Mouse (Mus musculus): ENCODE measurements around the gene Copz1.
A peak's percentile ranks its signal among the peaks of the same experiment; 100 is the strongest.

Gene Copz1

GRCm38 (mm10) chr15:103310365-103310910 is 37.9 kb downstream of the Copz1 start, which contains the start of gene Gpr84:
Gpr84 (minus strand) TSS chr15:103310612.
- no peak for DNase-seq (ENCODE audit: low spot score)

- DNase-seq (ENCODE audit: low spot score) = peak; percentile 64
Measured at GRCm38 (mm10) chr15:103313495-103314095, 41.1 kb downstream of the Copz1 start.

DNA sequence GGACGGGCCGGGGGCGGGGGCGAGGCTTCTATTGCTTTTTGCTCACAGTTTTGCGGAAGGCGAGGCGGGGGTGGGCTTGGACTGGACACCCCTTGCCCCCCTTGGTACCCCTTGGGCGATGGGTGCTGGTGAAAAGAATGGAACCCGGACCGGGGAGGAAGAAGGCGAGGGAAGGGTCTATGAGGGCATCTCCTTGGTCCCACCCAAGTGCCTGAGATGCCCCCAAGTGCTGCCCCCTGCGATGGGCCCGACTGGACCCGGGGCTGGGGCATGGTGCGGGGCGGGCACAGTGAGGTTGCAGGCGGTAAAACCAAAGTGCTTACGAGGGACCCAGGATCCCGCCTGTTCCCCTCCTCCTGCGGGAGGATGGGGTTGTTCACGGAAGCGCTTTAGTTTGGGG is 41.7 kb downstream of the Copz1 start:
- DNase-seq (ENCODE audit: low spot score) = no peak

- no peak for DNase-seq (ENCODE audit: low spot score)
Measured at GRCm38 (mm10) chr15:103315011-103315502, 42.5 kb downstream of the Copz1 start.

GRCm38 (mm10) chr15:103315979-103316776 is 43.7 kb downstream of the Copz1 start:
- DNase-seq (ENCODE audit: low spot score) = no peak

DNA sequence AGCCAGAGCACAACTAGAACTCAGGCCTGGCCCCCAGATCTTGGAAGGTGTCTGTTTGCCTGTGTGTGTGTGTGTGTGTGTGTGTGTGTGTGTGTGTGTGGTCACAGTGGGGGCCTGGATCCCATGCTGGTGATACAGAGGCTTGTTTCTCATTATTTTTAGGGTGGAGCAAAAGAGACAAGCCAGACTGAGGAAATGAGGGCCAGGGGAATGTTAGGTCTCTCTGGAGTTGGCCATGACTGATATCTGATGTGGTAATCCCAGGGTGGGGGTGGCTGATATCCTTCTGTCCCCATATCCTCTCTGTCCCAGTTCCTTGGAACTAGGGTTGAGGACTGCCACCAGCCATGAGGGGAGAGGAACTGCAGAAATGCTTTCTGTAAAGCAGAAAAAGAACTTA is 44.6 kb downstream of the Copz1 start:
- DNase-seq (ENCODE audit: low spot score) = no peak

- no peak for DNase-seq (ENCODE audit: low spot score)
Measured at GRCm38 (mm10) chr15:103317731-103318130, 45.2 kb downstream of the Copz1 start.

- no peak for DNase-seq (ENCODE audit: low spot score)
Measured at GRCm38 (mm10) chr15:103318201-103318816, 45.8 kb downstream of the Copz1 start.

- no peak for DNase-seq (ENCODE audit: low spot score)
Measured at GRCm38 (mm10) chr15:103321076-103321475, 48.6 kb downstream of the Copz1 start.

DNA sequence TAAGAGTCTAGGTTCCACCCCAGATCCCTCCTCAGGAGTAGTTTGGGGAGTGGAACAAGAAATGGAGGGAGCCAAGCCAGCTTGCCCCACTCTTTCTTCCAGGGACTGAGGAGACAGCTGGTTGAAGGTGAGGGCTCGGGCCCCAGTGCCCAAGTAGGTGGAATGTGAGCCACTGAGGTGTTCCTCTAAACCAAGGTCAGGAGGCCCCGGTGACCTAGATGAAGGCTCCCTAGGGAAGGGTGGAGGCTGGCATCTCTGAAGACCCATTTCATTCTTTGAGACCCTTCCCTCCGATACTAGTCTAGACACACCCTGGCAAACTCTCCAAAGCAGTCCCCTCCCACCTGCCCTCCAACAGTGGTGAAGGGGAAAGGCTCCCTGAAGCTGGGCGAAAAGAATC is 49.9 kb downstream of the Copz1 start:
- DNase-seq (ENCODE audit: low spot score) = no peak

GRCm38 (mm10) chr15:103323070-103323454 is 50.5 kb downstream of the Copz1 start:
- DNase-seq (ENCODE audit: low spot score) = no peak

DNA sequence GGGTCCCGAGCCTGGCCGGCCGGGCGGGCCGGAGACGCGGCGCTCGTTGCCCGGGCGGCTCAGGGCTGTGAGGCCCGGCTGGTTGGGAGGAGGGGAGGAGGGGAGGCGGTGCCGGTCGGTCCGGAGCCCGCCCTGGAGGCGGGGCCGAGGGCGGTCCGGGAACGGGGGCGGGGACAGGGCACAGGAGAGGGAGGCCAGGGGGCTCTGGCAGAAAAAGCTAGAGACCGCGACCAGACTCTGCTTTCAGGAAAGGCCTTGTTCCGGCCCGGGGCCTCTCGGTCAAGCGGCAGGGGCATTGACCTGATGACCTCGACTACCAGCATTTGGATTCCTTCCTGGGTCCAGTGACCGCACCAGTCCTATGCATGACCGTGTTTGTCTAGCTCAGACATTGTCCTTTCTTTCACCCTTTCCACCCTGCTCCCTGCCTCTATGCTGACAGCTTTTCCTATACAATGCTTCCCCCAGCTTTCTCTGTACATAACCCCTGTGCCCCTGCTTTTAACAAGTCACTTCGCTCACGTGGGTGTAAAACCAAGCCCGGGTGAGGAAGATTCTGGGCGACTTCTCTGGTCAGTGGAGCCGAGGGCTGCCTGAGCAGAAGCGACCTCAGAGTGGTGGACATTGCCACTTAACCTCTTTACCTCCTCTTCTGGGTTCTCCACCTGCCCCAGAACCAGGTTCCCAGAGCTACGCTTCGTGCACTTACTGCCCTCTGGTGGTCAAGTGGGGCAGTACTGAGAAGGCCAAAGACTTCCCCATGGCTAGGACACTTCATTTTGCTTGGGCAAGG is 51.1 kb downstream of the Copz1 start:
- DNase-seq (ENCODE audit: low spot score) = peak; percentile 82

- no peak for DNase-seq (ENCODE audit: low spot score)
Measured at GRCm38 (mm10) chr15:103333081-103333615, 60.6 kb downstream of the Copz1 start.

- no peak for DNase-seq (ENCODE audit: low spot score)
Measured at GRCm38 (mm10) chr15:103333738-103334137, 61.2 kb downstream of the Copz1 start.

GRCm38 (mm10) chr15:103334194-103334593 is 61.7 kb downstream of the Copz1 start:
- no peak for DNase-seq (ENCODE audit: low spot score)

- DNase-seq (ENCODE audit: low spot score) = no peak
Measured at GRCm38 (mm10) chr15:103335040-103335439, 62.5 kb downstream of the Copz1 start.

DNA sequence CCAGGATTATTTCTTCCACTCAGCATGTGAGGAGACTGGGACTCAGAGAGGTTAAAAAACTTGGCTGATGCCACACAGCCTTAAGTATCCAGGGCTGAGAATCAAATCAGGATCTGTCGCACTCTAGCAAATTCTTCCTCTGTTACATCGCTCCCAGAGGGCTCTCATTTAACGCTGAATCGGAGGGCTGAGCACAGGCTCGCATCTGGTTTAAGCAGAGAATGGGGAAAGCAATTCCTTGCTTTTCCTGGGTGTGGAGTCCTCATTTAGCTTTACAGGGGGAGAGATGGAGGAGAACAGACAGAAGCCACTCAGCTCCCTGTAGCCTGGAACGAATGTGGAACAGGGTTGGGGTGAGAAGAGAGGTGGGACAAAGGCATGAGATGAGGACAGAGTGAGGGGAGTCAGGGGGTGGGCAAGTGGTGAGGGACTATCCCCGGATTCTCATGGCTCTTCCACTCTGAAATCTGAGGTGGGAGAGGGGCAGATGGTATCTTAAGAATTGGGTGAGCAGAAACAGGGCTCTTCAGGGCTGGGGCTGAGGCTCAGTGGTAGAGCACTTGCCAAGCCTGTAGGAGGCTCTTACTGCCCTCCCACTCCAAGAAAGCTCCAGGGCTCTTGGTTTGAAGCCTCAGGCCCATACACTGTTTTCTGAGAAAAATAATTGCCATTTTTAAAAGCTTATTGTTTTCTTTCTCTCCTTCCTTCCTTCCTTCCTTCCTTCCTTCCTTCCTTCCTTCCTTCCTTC is 63.1 kb downstream of the Copz1 start:
- no peak for DNase-seq (ENCODE audit: low spot score)

GRCm38 (mm10) chr15:103336996-103337667 is 64.6 kb downstream of the Copz1 start:
- DNase-seq (ENCODE audit: low spot score) = no peak

DNA sequence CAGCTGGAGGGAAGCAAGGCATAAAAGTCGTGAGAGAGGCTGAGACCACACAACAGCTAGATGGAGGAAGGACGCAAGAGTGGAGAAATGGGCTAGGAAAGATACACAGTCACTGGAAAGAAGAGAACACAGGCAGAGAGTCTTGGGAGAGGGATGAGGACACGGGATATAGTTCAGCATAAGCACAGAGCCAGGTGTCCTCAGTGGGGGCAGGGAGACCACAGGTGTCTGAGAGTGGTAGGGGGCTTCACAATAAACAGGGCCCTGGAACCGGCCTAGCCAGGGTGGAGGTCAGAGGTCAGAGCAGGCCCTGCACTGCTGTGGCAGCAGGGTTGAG is 66.3 kb downstream of the Copz1 start:
- DNase-seq (ENCODE audit: low spot score) = no peak

GRCm38 (mm10) chr15:103339166-103339960 is 66.8 kb downstream of the Copz1 start:
- DNase-seq (ENCODE audit: low spot score) = no peak

Measured in c-Kit-positive CD71-positive TER-119-positive erythroid progenitor cells, embryonic 14.5 days (primary cell).